9 mouse cellular contexts compared by ENCODE assay signal in genomic region chr12:111514231-111514792, GRCm38 (mm10). TPM values are rescaled to one million over a fixed set of nuclear protein-coding genes. Genes with fewer than 3 reads are reported as not detected.
DNase-seq lines count a peak whose midpoint lies in the region; ATAC-seq and TF ChIP-seq lines count a peak whose summit lies in the region.
"Had no signal": no experiment of that assay in that cellular context is flagged by ENCODE, and none has a peak within 500 bp of the region (broad histone marks: within the 10 kb centered on the region; RNA-seq: fewer than 3 reads in every experiment).

No protein-coding gene starts in this region.

- no peak overlapping the region for H3K4me3 ChIP-seq in heart, embryonic 11.5 days (ENCODE audit: low read depth, low read length)
- no peak overlapping the region for H3K4me3 ChIP-seq in stomach, postnatal 0 days (ENCODE audit: low read depth, low read length)
- H3K4me3 ChIP-seq in forebrain, embryonic 15.5 days: no peak overlapping the region
- no peak overlapping the region for H3K4me3 ChIP-seq in intestine, embryonic 16.5 days (ENCODE audit: low read length)

- no peak for ATAC-seq in heart, embryonic 11.5 days (replicated peaks; ENCODE audit: insufficient number of reproducible peaks, low FRiP score, low TSS enrichment)
- 0 out of 2 replicates have a peak, but pooled peaks have one; percentile 41 for ATAC-seq in stomach, postnatal 0 days (ENCODE audit: low FRiP score, low TSS enrichment)
- no peak for ATAC-seq in forebrain, embryonic 15.5 days (replicated peaks)
- ATAC-seq in intestine, embryonic 16.5 days: no peak

- no peaks in the 10 kb centered on the region for H3K27me3 ChIP-seq in heart, embryonic 11.5 days (ENCODE audit: control insufficient read depth, insufficient read depth, low read length)
- no peaks in the 10 kb centered on the region for H3K27me3 ChIP-seq in stomach, postnatal 0 days (ENCODE audit: control insufficient read depth, insufficient read depth, low read length)
- H3K27me3 ChIP-seq in forebrain, embryonic 15.5 days: no peaks in the 10 kb centered on the region
- no peaks in the 10 kb centered on the region for H3K27me3 ChIP-seq in intestine, embryonic 16.5 days (replicated peaks; ENCODE audit: control insufficient read depth, insufficient read depth, low read length)

- TF ChIP-seq EP300 in stomach, postnatal 0 days (optimal IDR thresholded peaks at IDR 0.05): no peak

- no peaks in the 10 kb centered on the region for H3K36me3 ChIP-seq in heart, embryonic 11.5 days (ENCODE audit: control insufficient read depth, insufficient read depth, low read length)
- no peaks in the 10 kb centered on the region for H3K36me3 ChIP-seq in stomach, postnatal 0 days (ENCODE audit: control insufficient read depth, insufficient read depth, low read length)
- H3K36me3 ChIP-seq in forebrain, embryonic 15.5 days: no peaks in the 10 kb centered on the region
- no peaks in the 10 kb centered on the region for H3K36me3 ChIP-seq in intestine, embryonic 16.5 days (ENCODE audit: control insufficient read depth, insufficient read depth, low read length)

- no peak overlapping the region for H3K9ac ChIP-seq in heart, embryonic 11.5 days (ENCODE audit: low read depth, low read length)
- H3K9ac ChIP-seq in stomach, postnatal 0 days (ENCODE audit: low read length): no peak overlapping the region
- no peak overlapping the region for H3K9ac ChIP-seq in forebrain, embryonic 15.5 days (replicated peaks)
- no peak overlapping the region for H3K9ac ChIP-seq in intestine, embryonic 16.5 days (ENCODE audit: low read depth, low read length)

- H3K27ac ChIP-seq in heart, embryonic 11.5 days (ENCODE audit: low read depth, low read length): no peak overlapping the region
- no peak overlapping the region for H3K27ac ChIP-seq in stomach, postnatal 0 days (replicated peaks)
- no peak overlapping the region for H3K27ac ChIP-seq in forebrain, embryonic 15.5 days (replicated peaks)
- H3K27ac ChIP-seq in intestine, embryonic 16.5 days (ENCODE audit: low read length): no peak overlapping the region

- peak; percentile 89 for DNase-seq in heart, adult 11 months
- DNase-seq in right cerebral cortex, adult 18-20 months: peak; percentile 10
- DNase-seq in right cerebral cortex, postnatal 25 days: no peak
- DNase-seq in kidney, postnatal 14 days: peak; percentile 75
- no peak for DNase-seq in stomach, postnatal 0 days (ENCODE audit: low spot score)
- DNase-seq: spleen, adult 18-20 months had no signal

- WGBS in heart, embryonic 11.5 days (ENCODE audit: insufficient replicate concordance): 56% methylated on average over 7 of the region's 7 CpGs
- WGBS in stomach, postnatal 0 days: 60% methylated on average over 7 of the region's 7 CpGs
- WGBS in forebrain, embryonic 15.5 days: 75% methylated on average over 7 of the region's 7 CpGs
- WGBS in intestine, embryonic 16.5 days: 62% methylated on average over 7 of the region's 7 CpGs

- H3K4me2 ChIP-seq in heart, embryonic 11.5 days: no peak overlapping the region
- H3K4me2 ChIP-seq in stomach, postnatal 0 days (replicated peaks; ENCODE audit: low read depth): no peak overlapping the region
- H3K4me2 ChIP-seq in forebrain, embryonic 15.5 days (replicated peaks): no peak overlapping the region
- no peak overlapping the region for H3K4me2 ChIP-seq in intestine, embryonic 16.5 days (ENCODE audit: low read depth, low read length)

- no peak for TF ChIP-seq CTCF in stomach, postnatal 0 days (IDR thresholded peaks at IDR 0.05; ENCODE audit: low read depth)

- H3K9me3 ChIP-seq in heart, embryonic 11.5 days (replicated peaks; ENCODE audit: control insufficient read depth, low read length): no peaks in the 10 kb centered on the region
- no peaks in the 10 kb centered on the region for H3K9me3 ChIP-seq in stomach, postnatal 0 days (ENCODE audit: control insufficient read depth, low read length)
- no peaks in the 10 kb centered on the region for H3K9me3 ChIP-seq in forebrain, embryonic 15.5 days
- H3K9me3 ChIP-seq in intestine, embryonic 16.5 days (ENCODE audit: control insufficient read depth, low read length): no peaks in the 10 kb centered on the region

- H3K4me1 ChIP-seq in heart, embryonic 11.5 days (ENCODE audit: control insufficient read depth, insufficient read depth, low read length): no peaks in the 10 kb centered on the region
- no peaks in the 10 kb centered on the region for H3K4me1 ChIP-seq in stomach, postnatal 0 days (replicated peaks; ENCODE audit: control insufficient read depth, insufficient read depth)
- no peaks in the 10 kb centered on the region for H3K4me1 ChIP-seq in forebrain, embryonic 15.5 days
- H3K4me1 ChIP-seq in intestine, embryonic 16.5 days (ENCODE audit: control insufficient read depth, insufficient read depth, low read length): no peaks in the 10 kb centered on the region

RNA-seq across cellular contexts. Expression of gene Eif5, which starts 23.5 kb away (rescaled TPM):
- polyA plus RNA-seq in heart, embryonic 11.5 days (2014; fragmentation: Nextera tagmentation; extraction: Ambion mirVana): 478 and 505 TPM in 2 replicates
- polyA plus RNA-seq in stomach, postnatal 0 days (2015; fragmentation: Nextera tagmentation; extraction: Ambion mirVana): 448 and 455 TPM in 2 replicates
- 620 and 638 TPM in 2 replicates for polyA plus RNA-seq in forebrain, embryonic 15.5 days (2015; fragmentation: Nextera tagmentation; extraction: Ambion mirVana)
- polyA plus RNA-seq in intestine, embryonic 16.5 days (2015; fragmentation: Nextera tagmentation; extraction: Ambion mirVana): 523 and 531 TPM in 2 replicates

RNA-seq across cellular contexts. Expression of gene Gm266, which starts 28.7 kb away (rescaled TPM):
- polyA plus RNA-seq in heart, embryonic 11.5 days (2014; fragmentation: Nextera tagmentation; extraction: Ambion mirVana): 5.5 and 6.2 TPM in 2 replicates
- 12.5 and 14.4 TPM in 2 replicates for polyA plus RNA-seq in stomach, postnatal 0 days (2015; fragmentation: Nextera tagmentation; extraction: Ambion mirVana)
- 0.55 and 0.79 TPM in 2 replicates for polyA plus RNA-seq in forebrain, embryonic 15.5 days (2015; fragmentation: Nextera tagmentation; extraction: Ambion mirVana)
- 11.7 and 12.2 TPM in 2 replicates for polyA plus RNA-seq in intestine, embryonic 16.5 days (2015; fragmentation: Nextera tagmentation; extraction: Ambion mirVana)

Comparison
In these comparisons a context has a peak if more than half of its experiments do, and no peak if none do; other contexts are left out.
1. DNase-seq: peak in heart, adult 11 months (single experiment), right cerebral cortex, adult 18-20 months (single experiment) and kidney, postnatal 14 days (single experiment); none in right cerebral cortex, postnatal 25 days (single experiment) and stomach, postnatal 0 days (single experiment).